Mouse (Mus musculus): ENCODE results near the gene Stard3.
"Not testable (repeated sequence)": the region's sequence is repeated elsewhere in the genome, so short reads cannot be mapped to it uniquely, and the experiment has no call there.

Gene Stard3

GRCm38 (mm10) chr11:98373244-98373643 is 15.1 kb downstream of the Stard3 start:
- DNase-seq (ENCODE audit: low read depth, low spot score), result peak; percentile 50

- no peak for DNase-seq (ENCODE audit: low read depth, low spot score)
Observed at GRCm38 (mm10) chr11:98374266-98374665, 16.1 kb downstream of the Stard3 start.

GRCm38 (mm10) chr11:98376756-98377155 is 18.6 kb downstream of the Stard3 start:
- DNase-seq (ENCODE audit: low read depth, low spot score), result peak; percentile 55

- DNase-seq (ENCODE audit: low read depth, low spot score), result no peak
Observed at GRCm38 (mm10) chr11:98377787-98378186, 19.6 kb downstream of the Stard3 start.

- no peak for DNase-seq (ENCODE audit: low read depth, low spot score)
Observed at GRCm38 (mm10) chr11:98379379-98379778, 21.2 kb downstream of the Stard3 start.

- DNase-seq (ENCODE audit: low read depth, low spot score), result peak; percentile 91
Observed at GRCm38 (mm10) chr11:98380106-98380505, 21.9 kb downstream of the Stard3 start.

GRCm38 (mm10) chr11:98381651-98382050 is 23.5 kb downstream of the Stard3 start:
- no peak for DNase-seq (ENCODE audit: low read depth, low spot score)

GRCm38 (mm10) chr11:98382405-98382804 is 24.2 kb downstream of the Stard3 start:
- not testable (repeated sequence) for DNase-seq (ENCODE audit: low read depth, low spot score)

GRCm38 (mm10) chr11:98383261-98384030 is 25.3 kb downstream of the Stard3 start, which contains the start of gene Tcap:
Gene Tcap, plus strand, starts transcription at chr11:98383811.
- DNase-seq (ENCODE audit: low read depth, low spot score), result peak; percentile 72

- DNase-seq (ENCODE audit: low read depth, low spot score), result no peak
Observed at GRCm38 (mm10) chr11:98384216-98384615, 26.0 kb downstream of the Stard3 start.

- DNase-seq (ENCODE audit: low read depth, low spot score), result no peak
Observed at GRCm38 (mm10) chr11:98384721-98385637, 26.8 kb downstream of the Stard3 start.

GRCm38 (mm10) chr11:98385638-98386585 is 27.7 kb downstream of the Stard3 start, which contains the start of gene Pnmt:
Gene Pnmt, plus strand, starts transcription at chr11:98386450.
- no peak for DNase-seq (ENCODE audit: low read depth, low spot score)

GRCm38 (mm10) chr11:98386596-98386995 is 28.4 kb downstream of the Stard3 start:
- no peak for DNase-seq (ENCODE audit: low read depth, low spot score)

- DNase-seq (ENCODE audit: low read depth, low spot score), result no peak
Observed at GRCm38 (mm10) chr11:98387056-98387577, 28.9 kb downstream of the Stard3 start.

GRCm38 (mm10) chr11:98388282-98388681 is 30.1 kb downstream of the Stard3 start:
- no peak for DNase-seq (ENCODE audit: low read depth, low spot score)

- DNase-seq (ENCODE audit: low read depth, low spot score), result peak; percentile 80
Observed at GRCm38 (mm10) chr11:98389221-98389780, 31.1 kb downstream of the Stard3 start.

- no peak for DNase-seq (ENCODE audit: low read depth, low spot score)
Observed at GRCm38 (mm10) chr11:98390141-98390540, 32.0 kb downstream of the Stard3 start.

- no peak for DNase-seq (ENCODE audit: low read depth, low spot score)
Observed at GRCm38 (mm10) chr11:98392034-98392433, 33.9 kb downstream of the Stard3 start.

- no peak for DNase-seq (ENCODE audit: low read depth, low spot score)
Observed at GRCm38 (mm10) chr11:98392645-98393044, 34.5 kb downstream of the Stard3 start.

GRCm38 (mm10) chr11:98393317-98393716 is 35.1 kb downstream of the Stard3 start:
- peak; percentile 40 for DNase-seq (ENCODE audit: low read depth, low spot score)

- no peak for DNase-seq (ENCODE audit: low read depth, low spot score)
Observed at GRCm38 (mm10) chr11:98394301-98394700, 36.1 kb downstream of the Stard3 start.
